Comparison of ENCODE assay signal across 10 mouse cellular contexts in genomic region chr2:102118988-102119460, GRCm38 (mm10).
DNase-seq lines count a peak whose midpoint lies in the region; ATAC-seq and TF ChIP-seq lines count a peak whose summit lies in the region.
"Had no signal": no experiment of that assay in that cellular context is flagged by ENCODE, and none has a peak within 500 bp of the region (broad histone marks: within the 10 kb centered on the region; RNA-seq: fewer than 3 reads in every experiment).

No protein-coding gene starts in this region.

- peaks cover 27% of the 10 kb centered on the region for H3K4me1 ChIP-seq in heart, embryonic 11.5 days (ENCODE audit: control insufficient read depth, insufficient read depth, low read length)
- peaks cover 27% of the 10 kb centered on the region for H3K4me1 ChIP-seq in ES-Bruce4 (ENCODE audit: control insufficient read depth, insufficient read depth, low read length)
- peaks cover 32% of the 10 kb centered on the region for H3K4me1 ChIP-seq in limb, embryonic 14.5 days (ENCODE audit: control insufficient read depth, insufficient read depth, low read length)
- H3K4me1 ChIP-seq in midbrain, embryonic 15.5 days, result peaks cover 35% of the 10 kb centered on the region

- no peak overlapping the region for H3K4me3 ChIP-seq in heart, embryonic 11.5 days (ENCODE audit: low read depth, low read length)
- 0 out of 2 replicates have a peak overlapping the region, but pooled peaks have one; percentile 11 for H3K4me3 ChIP-seq in ES-Bruce4 (ENCODE audit: low read depth, low read length)
- no peak overlapping the region for H3K4me3 ChIP-seq in limb, embryonic 14.5 days (replicated peaks; ENCODE audit: low read length)
- no peak overlapping the region for H3K4me3 ChIP-seq in midbrain, embryonic 15.5 days
- H3K4me3 ChIP-seq: intestine, embryonic 15.5 days; liver, embryonic 15.5 days had no signal

- no peak for ATAC-seq in heart, embryonic 11.5 days (replicated peaks; ENCODE audit: insufficient number of reproducible peaks, low FRiP score, low TSS enrichment)
- peak; percentile 60 for ATAC-seq in limb, embryonic 14.5 days (ENCODE audit: low FRiP score, low read depth)
- ATAC-seq in midbrain, embryonic 15.5 days (replicated peaks), result no peak
- ATAC-seq: intestine, embryonic 15.5 days had no signal

- TF ChIP-seq CTCF in ES-Bruce4 (IDR thresholded peaks at IDR 0.05; ENCODE audit: low read depth, low read length), result no peak

- no peak overlapping the region for H3K27ac ChIP-seq in heart, embryonic 11.5 days (ENCODE audit: low read depth, low read length)
- H3K27ac ChIP-seq in ES-Bruce4 (ENCODE audit: insufficient read depth, low read length), result no peak overlapping the region
- H3K27ac ChIP-seq in limb, embryonic 14.5 days (replicated peaks; ENCODE audit: low read depth, low read length), result no peak overlapping the region
- H3K27ac ChIP-seq in midbrain, embryonic 15.5 days, result no peak overlapping the region
- H3K27ac ChIP-seq: intestine, embryonic 15.5 days; liver, embryonic 15.5 days had no signal

- no peaks in the 10 kb centered on the region for H3K27me3 ChIP-seq in heart, embryonic 11.5 days (ENCODE audit: control insufficient read depth, insufficient read depth, low read length)
- no peaks in the 10 kb centered on the region for H3K27me3 ChIP-seq in ES-Bruce4 (ENCODE audit: control insufficient read depth, insufficient read depth, low read length, poor library complexity, severe bottlenecking)
- H3K27me3 ChIP-seq in limb, embryonic 14.5 days (ENCODE audit: control insufficient read depth, insufficient read depth, low read length), result no peaks in the 10 kb centered on the region
- H3K27me3 ChIP-seq in midbrain, embryonic 15.5 days (replicated peaks), result no peaks in the 10 kb centered on the region
- H3K27me3 ChIP-seq: intestine, embryonic 15.5 days; liver, embryonic 15.5 days had no signal

- peak; percentile 50; the same call in 1 of the 2 replicates for TF ChIP-seq EP300 in ES-Bruce4 (IDR thresholded peaks at IDR 0.05; ENCODE audit: insufficient read depth, low read depth, low read length)

- TF ChIP-seq POLR2A in ES-Bruce4 (IDR thresholded peaks at IDR 0.05; ENCODE audit: insufficient read depth, low read length), result no peak
- no peak for TF ChIP-seq POLR2A in limb, embryonic 14.5 days (IDR thresholded peaks at IDR 0.05; ENCODE audit: borderline replicate concordance, extremely low read depth, insufficient read depth, insufficient read length)

- WGBS in heart, embryonic 11.5 days (ENCODE audit: insufficient replicate concordance), result 37% methylated on average over 15 of the region's 15 CpGs
- 30% methylated on average over 15 of the region's 15 CpGs for WGBS in limb, embryonic 14.5 days
- 28% methylated on average over 15 of the region's 15 CpGs for WGBS in midbrain, embryonic 15.5 days

- H3K4me2 ChIP-seq in heart, embryonic 11.5 days, result no peak overlapping the region
- no peak overlapping the region for H3K4me2 ChIP-seq in limb, embryonic 14.5 days (replicated peaks; ENCODE audit: low read depth, low read length, severe bottlenecking)
- H3K4me2 ChIP-seq in midbrain, embryonic 15.5 days, result no peak overlapping the region
- H3K4me2 ChIP-seq: intestine, embryonic 15.5 days; liver, embryonic 15.5 days had no signal

- no peak overlapping the region for H3K9ac ChIP-seq in heart, embryonic 11.5 days (ENCODE audit: low read depth, low read length)
- H3K9ac ChIP-seq in ES-Bruce4 (ENCODE audit: low read depth, poor library complexity, severe bottlenecking), result no peak overlapping the region
- H3K9ac ChIP-seq in limb, embryonic 14.5 days (ENCODE audit: low read depth, low read length, severe bottlenecking), result no peak overlapping the region
- H3K9ac ChIP-seq in midbrain, embryonic 15.5 days, result no peak overlapping the region
- H3K9ac ChIP-seq: intestine, embryonic 15.5 days; liver, embryonic 15.5 days had no signal

- H3K9me3 ChIP-seq in heart, embryonic 11.5 days (replicated peaks; ENCODE audit: control insufficient read depth, low read length), result no peaks in the 10 kb centered on the region
- no peaks in the 10 kb centered on the region for H3K9me3 ChIP-seq in ES-Bruce4 (replicated peaks; ENCODE audit: control insufficient read depth, insufficient read depth, low read length, poor library complexity, severe bottlenecking)
- H3K9me3 ChIP-seq in limb, embryonic 14.5 days (ENCODE audit: control insufficient read depth, low read length), result no peaks in the 10 kb centered on the region
- H3K9me3 ChIP-seq in midbrain, embryonic 15.5 days, result no peaks in the 10 kb centered on the region
- H3K9me3 ChIP-seq: intestine, embryonic 15.5 days; liver, embryonic 15.5 days had no signal

- no peaks in the 10 kb centered on the region for H3K36me3 ChIP-seq in heart, embryonic 11.5 days (ENCODE audit: control insufficient read depth, insufficient read depth, low read length)
- no peaks in the 10 kb centered on the region for H3K36me3 ChIP-seq in ES-Bruce4 (ENCODE audit: control insufficient read depth, insufficient read depth, low read length, poor library complexity, severe bottlenecking)
- no peaks in the 10 kb centered on the region for H3K36me3 ChIP-seq in limb, embryonic 14.5 days (ENCODE audit: control insufficient read depth, insufficient read depth, low read length)
- no peaks in the 10 kb centered on the region for H3K36me3 ChIP-seq in midbrain, embryonic 15.5 days (replicated peaks)
- H3K36me3 ChIP-seq: intestine, embryonic 15.5 days; liver, embryonic 15.5 days had no signal

- peak; percentile 50 to 63 for DNase-seq in heart, adult 18-20 months
- DNase-seq in gastrocnemius, adult 18-20 months (ENCODE audit: low spot score), result peak; percentile 61
- DNase-seq in limb, embryonic 14.5 days (ENCODE audit: low spot score), result peak; percentile 75
- no peak for DNase-seq in kidney, postnatal 36 days
- no peak for DNase-seq in urinary bladder, postnatal 4 days (ENCODE audit: low spot score in 2 of 2)

Comparison
In these comparisons a context has a peak if more than half of its experiments do, and no peak if none do; other contexts are left out.
1. DNase-seq: peak in heart, adult 18-20 months (2 of 2), gastrocnemius, adult 18-20 months (single experiment) and limb, embryonic 14.5 days (single experiment); none in kidney, postnatal 36 days (0 of 2) and urinary bladder, postnatal 4 days (0 of 2).